Mouse (Mus musculus) spleen, adult 2 months (tissue): ENCODE data around the gene Kif7.

Experiments used
- CTCF ChIP-seq: fragments of 200-500 bp; IDR thresholded peaks from 2 replicates; pipeline ENCODE4 v1.5.1; 2011; ENCODE audit warnings: mild to moderate bottlenecking, inconsistent platforms; ENCODE audit not compliant: insufficient read depth, insufficient read length, insufficient replicate concordance; ENCODE audit errors: extremely low read depth
- POLR2A ChIP-seq: fragments of 200-500 bp; IDR thresholded peaks from 2 replicates; pipeline ENCODE4 v1.6.1; 2011; ENCODE audit warnings: low read depth, low read length, inconsistent platforms

GRCm38 (mm10) chr7:79758176-79758575, 42.7 kb upstream of the Kif7 start:
- TF ChIP-seq CTCF (no peak), POLR2A (no peak)
